Mouse (Mus musculus): ENCODE measurements around the gene Ampd2. TPM values are rescaled to one million over a fixed set of nuclear protein-coding genes. Genes with fewer than 3 reads are reported as not detected.

Ampd2 gene
- polyA plus RNA-seq, 1 experiment: 47.2 TPM

DNA sequence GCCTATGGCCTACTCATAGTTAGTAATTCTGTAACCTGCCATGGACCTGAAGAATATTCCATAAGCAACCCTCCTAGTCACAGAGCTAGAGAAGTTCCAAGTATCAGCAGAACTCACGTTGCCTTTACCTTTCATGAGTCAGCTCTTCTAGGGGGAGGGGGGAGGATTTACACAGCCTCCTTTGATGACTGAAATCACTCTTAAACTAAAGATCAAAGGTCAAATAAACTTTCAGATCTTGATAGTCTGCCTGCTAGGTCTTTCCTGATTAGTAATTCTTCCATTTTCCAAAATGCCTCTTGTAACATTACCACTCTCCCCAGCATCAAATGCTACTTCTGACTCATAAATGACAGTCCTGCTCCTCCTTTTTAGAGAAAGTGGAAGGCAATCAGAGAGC lies 37.7 kb upstream of the Ampd2 start:
- H3K4me3 ChIP-seq (replicated peaks; ENCODE audit: control insufficient read depth, low read depth, low read length): no peak overlapping the region
- no peaks in the 10 kb centered on the region; the same call in none of the 2 replicates for H3K4me1 ChIP-seq (ENCODE audit: control insufficient read depth, insufficient read depth, low read length)
- TF ChIP-seq CTCF (IDR thresholded peaks at IDR 0.05; ENCODE audit: control insufficient read depth, insufficient read depth, low read length): no peak
- TF ChIP-seq POLR2A (IDR thresholded peaks at IDR 0.05; ENCODE audit: borderline replicate concordance, control insufficient read depth, low read depth, low read length): no peak
- no peak overlapping the region for H3K27ac ChIP-seq (ENCODE audit: control insufficient read depth, insufficient read depth, low read depth, low read length, poor library complexity)
- 41% methylated on average over 1 of the region's 1 CpGs for WGBS

DNA sequence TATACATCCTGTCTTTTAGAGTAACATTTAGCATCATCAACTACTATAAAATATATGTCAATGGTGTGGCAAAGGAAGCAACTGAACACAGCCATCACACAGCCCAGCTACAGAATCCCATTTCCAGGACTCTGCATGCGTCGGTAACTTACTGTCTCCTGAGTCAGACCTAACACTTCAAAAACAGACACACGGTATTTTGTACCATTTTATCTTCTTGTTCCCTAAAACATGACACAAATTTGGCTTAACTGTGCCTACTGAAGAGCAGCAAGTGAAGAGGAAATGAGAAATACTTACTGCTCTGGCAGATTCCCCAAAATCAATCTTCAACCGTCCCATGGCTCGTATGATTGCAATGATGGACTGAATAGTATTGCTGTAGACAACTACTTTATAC lies 36.8 kb upstream of the Ampd2 start:
- Histone ChIP-seq H3K27ac (ENCODE audit: control insufficient read depth, insufficient read depth, low read depth, low read length, poor library complexity) (no peak overlapping the region), H3K4me1 (ENCODE audit: control insufficient read depth, insufficient read depth, low read length) (no peaks in the 10 kb centered on the region; the same call in 1 of the 2 replicates), H3K4me3 (replicated peaks; ENCODE audit: control insufficient read depth, low read depth, low read length) (no peak overlapping the region)
- no peak for TF ChIP-seq CTCF (IDR thresholded peaks at IDR 0.05; ENCODE audit: control insufficient read depth, insufficient read depth, low read length)
- TF ChIP-seq POLR2A (IDR thresholded peaks at IDR 0.05; ENCODE audit: borderline replicate concordance, control insufficient read depth, low read depth, low read length): no peak
- 65% methylated on average over 5 of the region's 5 CpGs for WGBS

DNA sequence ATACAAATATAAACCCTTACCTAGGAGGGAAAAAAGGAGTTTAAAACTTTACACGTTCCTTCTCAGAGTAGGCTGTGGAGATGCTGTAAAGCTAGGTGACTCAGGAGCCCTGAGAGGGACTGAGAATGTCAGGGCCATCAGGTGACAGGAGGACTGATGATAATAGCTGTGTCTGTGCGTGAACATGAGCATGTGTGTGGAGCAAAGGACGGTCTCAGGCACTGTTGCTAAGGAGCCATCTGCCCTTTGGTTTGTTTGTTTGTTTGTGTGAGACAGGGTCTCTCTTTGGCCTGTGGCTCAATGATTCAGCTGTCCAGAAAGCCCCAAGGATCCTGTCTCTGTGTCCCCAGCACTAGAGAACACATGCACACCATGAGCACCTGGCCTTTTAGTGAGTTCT lies 34.6 kb upstream of the Ampd2 start:
- WGBS: 91% methylated on average over 3 of the region's 3 CpGs
- H3K4me3 ChIP-seq (replicated peaks; ENCODE audit: control insufficient read depth, low read depth, low read length): no peak overlapping the region
- no peaks in the 10 kb centered on the region; the same call in 1 of the 2 replicates for H3K4me1 ChIP-seq (ENCODE audit: control insufficient read depth, insufficient read depth, low read length)
- TF ChIP-seq POLR2A (IDR thresholded peaks at IDR 0.05; ENCODE audit: borderline replicate concordance, control insufficient read depth, low read depth, low read length): no peak
- TF ChIP-seq CTCF (IDR thresholded peaks at IDR 0.05; ENCODE audit: control insufficient read depth, insufficient read depth, low read length): no peak
- no peak overlapping the region for H3K27ac ChIP-seq (ENCODE audit: control insufficient read depth, insufficient read depth, low read depth, low read length, poor library complexity)

DNA sequence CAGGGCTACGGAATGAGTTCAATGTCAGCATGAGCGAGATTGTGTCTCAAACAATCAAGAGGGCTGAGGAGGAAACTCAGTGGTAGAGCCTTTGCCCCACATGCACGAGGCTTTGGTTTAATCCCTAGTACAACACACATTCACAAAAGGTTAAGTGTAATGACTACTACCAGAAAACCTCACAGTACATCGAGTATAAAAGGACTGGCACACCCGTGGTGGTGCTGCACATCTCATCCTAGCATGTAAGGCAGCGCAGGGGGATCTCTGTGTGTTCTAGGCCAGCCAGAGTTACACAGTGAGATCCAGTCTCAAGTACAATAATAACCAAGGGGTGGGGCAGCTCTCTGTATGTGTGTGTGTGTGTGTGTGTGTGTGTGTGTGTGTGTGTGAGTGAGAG lies 31.0 kb upstream of the Ampd2 start:
- no peaks in the 10 kb centered on the region; the same call in 1 of the 2 replicates for H3K4me1 ChIP-seq (ENCODE audit: control insufficient read depth, insufficient read depth, low read length)
- H3K27ac ChIP-seq (ENCODE audit: control insufficient read depth, insufficient read depth, low read depth, low read length, poor library complexity): no peak overlapping the region
- TF ChIP-seq POLR2A (IDR thresholded peaks at IDR 0.05; ENCODE audit: borderline replicate concordance, control insufficient read depth, low read depth, low read length): no peak
- TF ChIP-seq CTCF (IDR thresholded peaks at IDR 0.05; ENCODE audit: control insufficient read depth, insufficient read depth, low read length): no peak
- no peak overlapping the region for H3K4me3 ChIP-seq (replicated peaks; ENCODE audit: control insufficient read depth, low read depth, low read length)
- 89% methylated on average over 6 of the region's 6 CpGs for WGBS

DNA sequence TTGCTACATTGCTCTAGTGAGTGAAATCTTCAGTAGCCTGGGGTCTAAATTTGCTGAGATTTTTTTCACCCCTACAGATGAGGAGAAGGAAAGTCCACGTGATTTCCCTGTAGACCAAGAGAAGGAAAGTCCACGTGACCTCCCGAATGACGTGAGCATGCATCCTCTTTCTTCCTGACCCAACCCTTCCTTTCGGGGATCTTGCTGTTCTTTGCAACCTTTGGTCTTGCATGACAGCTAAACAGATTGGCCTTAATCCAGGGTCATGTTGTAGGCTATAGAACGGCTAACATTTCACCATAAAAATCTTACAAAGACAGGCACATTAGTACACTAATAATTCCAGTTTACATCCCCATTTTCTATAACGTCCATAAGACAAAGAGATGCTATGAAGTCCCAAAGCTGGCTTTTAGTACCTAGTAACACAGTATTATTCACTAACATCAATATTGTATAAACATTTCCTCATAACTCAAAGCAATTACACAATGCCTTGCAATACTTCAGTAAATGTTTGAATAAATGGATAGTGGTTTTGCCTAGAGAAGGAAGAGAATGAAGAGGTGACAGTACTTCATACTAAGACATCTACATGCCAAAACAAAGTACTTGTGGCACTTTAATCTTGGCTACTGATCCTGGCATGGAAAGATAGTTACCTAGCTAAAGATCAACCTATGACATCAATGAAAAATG lies 27.3 kb upstream of the Ampd2 start:
- H3K4me1 ChIP-seq (ENCODE audit: control insufficient read depth, insufficient read depth, low read length): no peaks in the 10 kb centered on the region; the same call in 1 of the 2 replicates
- H3K4me3 ChIP-seq (replicated peaks; ENCODE audit: control insufficient read depth, low read depth, low read length): no peak overlapping the region
- 60% methylated on average over 7 of the region's 7 CpGs for WGBS
- no peak overlapping the region for H3K27ac ChIP-seq (ENCODE audit: control insufficient read depth, insufficient read depth, low read depth, low read length, poor library complexity)
- TF ChIP-seq POLR2A (IDR thresholded peaks at IDR 0.05; ENCODE audit: borderline replicate concordance, control insufficient read depth, low read depth, low read length) (no peak), CTCF (IDR thresholded peaks at IDR 0.05; ENCODE audit: control insufficient read depth, insufficient read depth, low read length) (no peak)

DNA sequence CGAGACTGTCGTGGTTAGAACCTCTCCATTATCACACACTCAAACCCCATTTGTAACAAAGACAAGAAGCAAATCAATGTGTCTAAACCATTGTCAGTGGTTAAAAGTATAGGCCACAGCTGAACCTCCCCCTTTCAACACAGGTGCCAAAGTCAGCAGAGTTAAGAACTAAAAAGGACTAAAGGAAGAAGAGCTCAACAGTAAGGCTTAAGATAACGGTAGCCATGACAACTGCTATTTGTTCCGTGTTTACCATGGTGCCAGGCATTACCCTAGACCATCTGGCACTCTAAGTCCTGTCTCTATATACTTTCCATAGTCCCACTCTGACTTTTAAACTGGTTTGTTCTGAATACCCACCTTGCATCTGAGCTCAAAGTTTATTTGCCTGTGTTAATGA lies 26.2 kb upstream of the Ampd2 start:
- no peak overlapping the region for H3K4me3 ChIP-seq (replicated peaks; ENCODE audit: control insufficient read depth, low read depth, low read length)
- TF ChIP-seq CTCF (IDR thresholded peaks at IDR 0.05; ENCODE audit: control insufficient read depth, insufficient read depth, low read length) (no peak), POLR2A (IDR thresholded peaks at IDR 0.05; ENCODE audit: borderline replicate concordance, control insufficient read depth, low read depth, low read length) (no peak)
- H3K4me1 ChIP-seq (ENCODE audit: control insufficient read depth, insufficient read depth, low read length): no peaks in the 10 kb centered on the region; the same call in 1 of the 2 replicates
- WGBS: 73% methylated on average over 4 of the region's 4 CpGs
- H3K27ac ChIP-seq (ENCODE audit: control insufficient read depth, insufficient read depth, low read depth, low read length, poor library complexity): no peak overlapping the region

DNA sequence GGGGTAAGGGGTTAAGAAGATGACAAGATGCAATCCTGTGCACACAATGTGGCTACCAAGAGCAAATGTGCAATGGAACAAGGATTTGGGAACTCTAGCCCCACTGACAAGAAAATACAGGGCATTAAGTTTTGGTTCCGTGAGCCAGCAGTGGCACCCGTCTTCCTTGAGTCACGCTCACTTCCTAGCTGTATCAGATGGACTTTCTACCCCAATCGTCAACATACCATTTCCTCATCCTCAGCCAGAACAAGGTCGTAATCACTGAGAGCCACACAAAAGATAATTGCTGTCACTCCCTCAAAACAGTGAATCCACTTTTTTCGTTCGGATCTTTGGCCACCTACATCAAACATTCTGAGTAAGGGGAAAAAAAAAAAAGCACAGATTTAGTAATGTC lies 25.8 kb upstream of the Ampd2 start:
- WGBS: 76% methylated on average over 7 of the region's 7 CpGs
- Histone ChIP-seq H3K27ac (ENCODE audit: control insufficient read depth, insufficient read depth, low read depth, low read length, poor library complexity) (no peak overlapping the region), H3K4me1 (ENCODE audit: control insufficient read depth, insufficient read depth, low read length) (no peaks in the 10 kb centered on the region; the same call in 1 of the 2 replicates), H3K4me3 (replicated peaks; ENCODE audit: control insufficient read depth, low read depth, low read length) (no peak overlapping the region)
- TF ChIP-seq CTCF (IDR thresholded peaks at IDR 0.05; ENCODE audit: control insufficient read depth, insufficient read depth, low read length) (no peak), POLR2A (IDR thresholded peaks at IDR 0.05; ENCODE audit: borderline replicate concordance, control insufficient read depth, low read depth, low read length) (no peak)

DNA sequence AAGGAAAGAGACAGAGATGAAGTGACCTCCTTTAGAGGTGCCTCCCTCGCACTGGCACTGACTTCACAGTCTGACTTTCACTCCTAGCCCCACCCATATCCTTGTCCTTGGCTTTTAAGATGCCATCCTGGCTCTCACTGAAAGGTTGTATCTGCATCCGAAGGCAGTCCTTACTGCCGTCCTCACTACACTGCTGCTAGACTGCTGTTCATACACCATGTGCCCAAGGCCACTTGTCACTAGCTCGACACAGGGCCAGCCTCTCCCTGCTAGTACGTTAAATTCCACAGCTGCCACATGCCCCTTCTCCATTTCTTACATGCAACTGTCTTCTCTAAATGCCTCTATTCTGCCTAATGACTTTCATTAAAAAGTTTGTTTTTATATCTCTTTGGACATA lies 24.9 kb upstream of the Ampd2 start:
- H3K27ac ChIP-seq (ENCODE audit: control insufficient read depth, insufficient read depth, low read depth, low read length, poor library complexity): no peak overlapping the region
- 92% methylated on average over 5 of the region's 5 CpGs for WGBS
- TF ChIP-seq POLR2A (IDR thresholded peaks at IDR 0.05; ENCODE audit: borderline replicate concordance, control insufficient read depth, low read depth, low read length) (no peak), CTCF (IDR thresholded peaks at IDR 0.05; ENCODE audit: control insufficient read depth, insufficient read depth, low read length) (no peak)
- H3K4me1 ChIP-seq (ENCODE audit: control insufficient read depth, insufficient read depth, low read length): no peaks in the 10 kb centered on the region; the same call in 1 of the 2 replicates
- no peak overlapping the region for H3K4me3 ChIP-seq (replicated peaks; ENCODE audit: control insufficient read depth, low read depth, low read length)
